Mouse (Mus musculus) megakaryocyte, embryonic 14.5 days (primary cell): ENCODE data around the gene Nlrp3.

Experiments
- FLI1 ChIP-seq: IDR thresholded peaks from 2 replicates; pipeline ENCODE4 v1.6.1; 2012; ENCODE audit warnings: low read length, inconsistent platforms, mixed read lengths
- GATA1 ChIP-seq: IDR thresholded peaks from 3 replicates; pipeline ENCODE4 v1.6.1; 2012; ENCODE audit warnings: mixed read lengths, low read length, inconsistent platforms, borderline replicate concordance

DNA sequence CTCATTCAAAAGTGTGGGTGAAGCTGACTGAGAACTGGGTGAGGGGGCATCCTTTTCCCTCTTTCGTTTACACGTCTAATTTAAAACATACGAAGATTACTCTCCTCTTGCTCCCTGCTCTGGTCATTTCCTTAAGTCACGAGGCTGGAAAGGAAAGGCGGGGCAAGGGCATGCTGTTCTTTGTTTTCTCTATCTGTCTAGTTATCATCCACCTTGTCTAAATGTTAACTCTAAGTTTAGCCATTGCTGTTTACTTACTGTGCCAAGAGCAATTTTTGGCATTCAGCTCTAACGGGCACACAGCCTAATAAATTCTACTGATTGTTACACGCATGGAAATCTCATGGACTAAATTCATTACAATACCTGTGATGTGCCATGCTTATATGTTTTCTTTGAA lies 57.8 kb downstream of the Nlrp3 start:
- TF ChIP-seq GATA1 (no peak), FLI1 (no peak)
